Mouse (Mus musculus): Measurements from ENCODE around the gene Tmsb15l. TPM values are rescaled to one million over a fixed set of nuclear protein-coding genes. Genes with fewer than 3 reads are reported as not detected.
"Not testable (repeated sequence)": the region's sequence is repeated elsewhere in the genome, so short reads cannot be mapped to it uniquely, and the experiment has no call there.

The Tmsb15l gene
- polyA plus RNA-seq, 1 experiment, result 1.3 TPM

DNA sequence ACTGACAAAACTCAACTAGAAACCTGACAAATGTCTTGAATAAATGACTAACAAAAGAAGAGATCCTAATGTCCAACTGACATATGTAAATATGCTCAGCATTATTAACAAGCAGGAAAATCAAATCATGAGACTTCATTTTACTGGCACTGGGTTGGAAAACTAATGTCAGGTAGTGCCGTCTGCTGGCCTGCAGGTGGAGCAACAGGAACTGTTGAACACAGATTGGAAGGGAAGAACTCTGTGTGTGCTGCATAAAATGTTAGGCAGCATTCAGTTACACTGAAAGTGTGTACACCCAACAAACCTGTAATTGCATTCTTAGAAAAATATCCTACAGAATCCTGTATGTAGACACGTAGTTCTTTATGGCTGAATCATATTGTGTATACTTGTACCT lies 17.0 kb downstream of the Tmsb15l start:
- DNase-seq, result no peak
- Histone ChIP-seq H3K4me1 (replicated peaks; ENCODE audit: control insufficient read depth, insufficient read depth, low read length) (no peaks in the 10 kb centered on the region), H3K27ac (ENCODE audit: control insufficient read depth, insufficient read depth, low read length) (no peak overlapping the region), H3K36me3 (ENCODE audit: control insufficient read depth, insufficient read depth, low read length) (no peaks in the 10 kb centered on the region), H3K27me3 (ENCODE audit: control insufficient read depth, insufficient read depth, low read length) (no peaks in the 10 kb centered on the region), H3K4me3 (ENCODE audit: control insufficient read depth, insufficient read depth, low read length) (no peak overlapping the region)
- 29% methylated on average over 2 of the region's 2 CpGs for WGBS
- TF ChIP-seq POLR2A (IDR thresholded peaks at IDR 0.05; ENCODE audit: control insufficient read depth, extremely low read depth, insufficient read depth, low read length, poor library complexity), result no peak
- no peak for TF ChIP-seq CTCF (IDR thresholded peaks at IDR 0.05; ENCODE audit: borderline replicate concordance, control insufficient read depth, extremely low read depth, insufficient read depth, low read length, poor library complexity)

DNA sequence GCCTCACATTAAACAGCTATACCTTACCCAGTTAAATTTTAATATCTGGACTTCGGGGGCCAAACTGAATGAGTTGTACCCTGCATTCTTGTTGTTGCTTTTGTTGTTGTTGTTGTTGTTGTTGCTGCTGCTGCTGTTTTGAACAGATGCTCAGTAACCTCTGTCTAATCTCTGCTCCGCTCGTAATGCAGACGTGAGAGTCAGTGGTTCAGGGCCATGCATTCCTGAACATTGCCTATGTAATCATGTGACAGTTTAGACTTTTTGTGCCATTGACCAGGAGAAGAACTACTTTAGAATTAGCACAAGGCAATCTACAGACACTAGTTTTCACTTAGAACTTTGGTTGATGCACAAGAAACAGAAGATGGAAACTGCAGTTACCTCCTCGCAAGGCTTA lies 18.4 kb downstream of the Tmsb15l start:
- not testable (repeated sequence) for H3K4me1 ChIP-seq (replicated peaks; ENCODE audit: control insufficient read depth, insufficient read depth, low read length); H3K27ac ChIP-seq (ENCODE audit: control insufficient read depth, insufficient read depth, low read length); H3K4me3 ChIP-seq (ENCODE audit: control insufficient read depth, insufficient read depth, low read length); H3K27me3 ChIP-seq (ENCODE audit: control insufficient read depth, insufficient read depth, low read length); DNase-seq; H3K36me3 ChIP-seq (ENCODE audit: control insufficient read depth, insufficient read depth, low read length)
- 92% methylated on average over 5 of the region's 5 CpGs for WGBS

DNA sequence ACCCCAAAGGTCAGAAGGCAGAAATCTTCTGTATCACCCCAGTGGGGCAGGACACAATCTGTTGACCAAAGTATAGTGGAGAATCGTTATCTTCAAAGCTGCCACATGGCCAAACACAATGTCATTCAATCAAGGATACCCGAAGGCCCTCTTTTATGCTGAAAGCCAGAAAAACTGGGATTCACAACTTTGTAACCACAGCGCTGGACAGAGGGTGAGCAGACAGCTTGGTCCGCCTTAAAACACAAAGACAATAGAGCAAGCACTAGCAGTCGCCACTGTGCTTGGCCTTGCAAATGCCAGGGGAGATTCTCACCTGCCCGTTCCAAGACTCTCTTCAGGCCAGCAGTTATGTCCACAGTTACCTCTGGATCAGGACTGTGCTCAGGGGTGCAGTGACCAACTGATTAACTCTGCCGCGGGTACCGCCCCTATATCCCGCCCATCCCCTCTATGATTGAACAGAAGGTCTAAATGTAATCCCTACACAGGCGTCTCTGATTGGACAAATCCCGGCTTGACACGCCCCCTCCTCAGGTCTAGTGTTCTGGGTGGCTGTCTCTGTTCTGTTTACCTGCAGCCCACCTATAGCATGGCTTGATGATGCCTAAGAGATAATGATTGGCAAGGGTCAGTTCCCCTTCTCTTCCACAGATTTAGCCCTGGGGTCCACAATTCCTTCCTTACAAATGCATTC lies 18.9 kb downstream of the Tmsb15l start:
- not testable (repeated sequence) for DNase-seq; H3K27me3 ChIP-seq (ENCODE audit: control insufficient read depth, insufficient read depth, low read length)
- 57% methylated on average over 13 of the region's 13 CpGs for WGBS

DNA sequence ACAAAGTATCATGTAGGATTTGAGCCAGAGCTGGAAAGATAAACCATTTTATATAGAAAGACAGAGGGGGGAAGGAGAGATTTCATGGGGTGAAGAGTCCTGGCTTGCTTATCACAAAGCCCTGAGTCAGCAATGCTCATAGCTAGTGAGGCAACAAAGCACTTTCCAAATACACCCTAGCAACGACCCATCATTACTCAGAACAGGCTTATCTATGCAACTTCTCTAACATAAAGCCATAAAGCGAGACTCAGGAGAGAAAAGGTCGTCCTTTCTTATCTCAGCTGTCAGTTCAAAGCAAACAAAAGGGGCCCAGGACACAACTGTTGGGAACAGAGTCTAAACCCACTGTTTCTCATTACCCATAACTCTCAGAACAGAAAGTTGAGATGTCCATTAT lies 38.7 kb downstream of the Tmsb15l start:
- Histone ChIP-seq H3K4me1 (replicated peaks; ENCODE audit: control insufficient read depth, insufficient read depth, low read length) (no peaks in the 10 kb centered on the region), H3K36me3 (ENCODE audit: control insufficient read depth, insufficient read depth, low read length) (no peaks in the 10 kb centered on the region), H3K27ac (ENCODE audit: control insufficient read depth, insufficient read depth, low read length) (no peak overlapping the region), H3K27me3 (ENCODE audit: control insufficient read depth, insufficient read depth, low read length) (no peaks in the 10 kb centered on the region), H3K4me3 (ENCODE audit: control insufficient read depth, insufficient read depth, low read length) (no peak overlapping the region)
- TF ChIP-seq CTCF (IDR thresholded peaks at IDR 0.05; ENCODE audit: borderline replicate concordance, control insufficient read depth, extremely low read depth, insufficient read depth, low read length, poor library complexity) (no peak), POLR2A (IDR thresholded peaks at IDR 0.05; ENCODE audit: control insufficient read depth, extremely low read depth, insufficient read depth, low read length, poor library complexity) (no peak)
- WGBS, result 56% methylated on average over 3 of the region's 3 CpGs
- no peak for DNase-seq

More for the DNA sequence above, 18.9 kb downstream of the Tmsb15l start:
- not testable (repeated sequence) for H3K36me3 ChIP-seq (ENCODE audit: control insufficient read depth, insufficient read depth, low read length); H3K27ac ChIP-seq (ENCODE audit: control insufficient read depth, insufficient read depth, low read length); H3K4me1 ChIP-seq (replicated peaks; ENCODE audit: control insufficient read depth, insufficient read depth, low read length); H3K4me3 ChIP-seq (ENCODE audit: control insufficient read depth, insufficient read depth, low read length)

DNA sequence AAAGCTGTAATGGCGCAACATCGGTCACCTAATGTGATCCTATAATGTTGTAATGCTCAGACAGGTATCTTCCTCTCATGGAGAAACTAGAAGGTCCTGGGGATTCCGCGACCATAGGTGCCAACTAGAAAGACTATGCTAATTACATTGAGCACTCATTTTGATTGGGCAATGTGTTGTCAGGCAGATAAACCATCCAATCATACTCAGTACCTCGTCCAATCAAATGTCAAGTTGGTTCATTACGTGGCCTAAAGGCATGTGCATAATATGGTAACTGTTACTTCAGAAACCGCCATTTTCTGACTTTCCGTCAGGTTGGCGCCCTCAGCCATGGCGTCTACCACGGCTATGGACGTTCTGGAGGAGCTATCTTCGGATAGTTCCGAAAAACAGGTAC lies 49.6 kb downstream of the Tmsb15l start, which contains the start of gene H2bfm:
Gene H2bfm (plus strand): TSS at position 295 of the 400 bp plus-strand sequence.
- no peak for DNase-seq
- WGBS, result 96% methylated on average over 14 of the region's 14 CpGs
- no peaks in the 10 kb centered on the region for H3K4me1 ChIP-seq (replicated peaks; ENCODE audit: control insufficient read depth, insufficient read depth, low read length)
- no peaks in the 10 kb centered on the region for H3K27me3 ChIP-seq (ENCODE audit: control insufficient read depth, insufficient read depth, low read length)
- no peak within 1 kb of the TSS for H3K27ac ChIP-seq (ENCODE audit: control insufficient read depth, insufficient read depth, low read length)
- TF ChIP-seq POLR2A (IDR thresholded peaks at IDR 0.05; ENCODE audit: control insufficient read depth, extremely low read depth, insufficient read depth, low read length, poor library complexity) (no peak), CTCF (IDR thresholded peaks at IDR 0.05; ENCODE audit: borderline replicate concordance, control insufficient read depth, extremely low read depth, insufficient read depth, low read length, poor library complexity) (no peak)
- H3K4me3 ChIP-seq (ENCODE audit: control insufficient read depth, insufficient read depth, low read length), result no peak within 1 kb of the TSS
- no peaks in the 10 kb centered on the region for H3K36me3 ChIP-seq (ENCODE audit: control insufficient read depth, insufficient read depth, low read length)

DNA sequence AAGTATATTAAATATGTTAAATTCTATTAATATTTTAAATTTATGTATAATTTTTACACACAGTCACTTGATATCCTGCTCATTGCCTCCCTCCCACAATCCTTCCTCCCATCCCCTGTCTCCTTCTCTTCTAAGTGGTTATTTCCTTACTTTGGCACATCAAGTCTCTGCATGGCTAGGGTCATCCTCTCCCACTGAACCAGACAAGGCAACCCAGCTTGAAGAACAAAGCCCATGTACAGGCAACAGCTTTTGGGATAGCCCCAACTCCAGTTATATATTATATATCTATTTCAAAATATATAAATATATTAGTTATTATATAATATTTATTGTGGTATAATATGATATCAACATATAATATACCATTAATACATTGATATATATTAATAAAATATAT lies 50.8 kb downstream of the Tmsb15l start:
- no peak for DNase-seq

More for the DNA sequence above, 50.8 kb downstream of the Tmsb15l start:
- Histone ChIP-seq H3K4me3 (ENCODE audit: control insufficient read depth, insufficient read depth, low read length) (no peak overlapping the region), H3K36me3 (ENCODE audit: control insufficient read depth, insufficient read depth, low read length) (no peaks in the 10 kb centered on the region), H3K27ac (ENCODE audit: control insufficient read depth, insufficient read depth, low read length) (no peak overlapping the region), H3K27me3 (ENCODE audit: control insufficient read depth, insufficient read depth, low read length) (no peaks in the 10 kb centered on the region), H3K4me1 (replicated peaks; ENCODE audit: control insufficient read depth, insufficient read depth, low read length) (no peaks in the 10 kb centered on the region)
- TF ChIP-seq CTCF (IDR thresholded peaks at IDR 0.05; ENCODE audit: borderline replicate concordance, control insufficient read depth, extremely low read depth, insufficient read depth, low read length, poor library complexity) (no peak), POLR2A (IDR thresholded peaks at IDR 0.05; ENCODE audit: control insufficient read depth, extremely low read depth, insufficient read depth, low read length, poor library complexity) (no peak)

Other genes with a start within 250 kb of the Tmsb15l start
- 27.7 and 37.1 TPM in 2 replicates for gene Morf4l2, start 233.2 kb downstream of the Tmsb15l start, polyA plus RNA-seq (2012; rRNA removed)
- gene Glra4, start 196.7 kb downstream of the Tmsb15l start, polyA plus RNA-seq (2012; rRNA removed), result not detected in 2 replicates
- gene Plp1, start 154.2 kb downstream of the Tmsb15l start, polyA plus RNA-seq (2012; rRNA removed), result 2.1 and 2.5 TPM in 2 replicates
- not detected in 2 replicates for gene Rab9b, start 108.1 kb downstream of the Tmsb15l start, polyA plus RNA-seq (2012; rRNA removed)
- not detected in 2 replicates for gene H2bfm, start 49.5 kb downstream of the Tmsb15l start, polyA plus RNA-seq (2012; rRNA removed)
- not detected in 2 replicates for gene Tmsb15b2, start 1.4 kb downstream of the Tmsb15l start, polyA plus RNA-seq (2012; rRNA removed)
- 1.1 and 1.3 TPM in 2 replicates for gene Tmsb15b1, start within 50 bp of the Tmsb15l start, polyA plus RNA-seq (2012; rRNA removed)
- gene Zcchc18, start 16.3 kb upstream of the Tmsb15l start, polyA plus RNA-seq (2012; rRNA removed), result 0.41 and 0.65 TPM in 2 replicates
- gene Slc25a53, start 61.4 kb upstream of the Tmsb15l start, polyA plus RNA-seq (2012; rRNA removed), result 7.6 and 8.5 TPM in 2 replicates
- gene Fam199x, start 72.7 kb upstream of the Tmsb15l start, polyA plus RNA-seq (2012; rRNA removed), result 0.75 and 0.88 TPM in 2 replicates
- 0.10 TPM in 1 of 2 replicates, not detected in the other for gene Esx1, start 145.2 kb upstream of the Tmsb15l start, polyA plus RNA-seq (2012; rRNA removed)